Mouse (Mus musculus) stomach, embryonic 16.5 days (tissue): ENCODE measurements around the gene Gm36864. TPM values are rescaled to one million over a fixed set of nuclear protein-coding genes. Genes with fewer than 3 reads are reported as not detected.
"Not testable (repeated sequence)": the region's sequence is repeated elsewhere in the genome, so short reads cannot be mapped to it uniquely, and the experiment has no call there.

Experiments used
- ATAC-seq: fragments of 200-750 bp; cut with Nextera tagmentation; 2 replicates; pipeline ENCODE4 v1.8.0; 2017; ENCODE audit warnings: moderate number of reproducible peaks, moderate TSS enrichment; ENCODE audit not compliant: insufficient read depth, low FRiP score
- H3K27ac ChIP-seq: fragments of 300-500 bp; sonication (generic); 2 replicates; pipeline ENCODE4 v1.5.1; 2014; ENCODE audit warnings: low read length
- H3K27me3 ChIP-seq: fragments of 300-500 bp; sonication (generic); 2 replicates; pipeline ENCODE4 v1.6.1; 2014; ENCODE audit warnings: low read length, control low read depth, mixed read lengths; ENCODE audit not compliant: control insufficient read depth, insufficient read depth
- H3K36me3 ChIP-seq: fragments of 300-500 bp; sonication (generic); 2 replicates; pipeline ENCODE4 v1.6.1; 2014; ENCODE audit warnings: low read length; ENCODE audit not compliant: control insufficient read depth, insufficient read depth
- H3K4me1 ChIP-seq: fragments of 300-500 bp; sonication (generic); 2 replicates; pipeline ENCODE4 v1.6.1; 2014; ENCODE audit warnings: low read length, control low read depth, mixed read lengths; ENCODE audit not compliant: control insufficient read depth, insufficient read depth
- H3K4me2 ChIP-seq: fragments of 300-500 bp; sonication (generic); 2 replicates; pipeline ENCODE4 v1.6.1; 2014; ENCODE audit warnings: low read depth, low read length, mixed read lengths
- H3K4me3 ChIP-seq: fragments of 300-500 bp; sonication (generic); replicated peaks from 2 replicates; pipeline ENCODE4 v1.5.1; 2014; ENCODE audit warnings: mild to moderate bottlenecking, low read length
- H3K9ac ChIP-seq: fragments of 300-500 bp; sonication (generic); 2 replicates; pipeline ENCODE4 v1.6.1; 2014; ENCODE audit warnings: low read length
- H3K9me3 ChIP-seq: fragments of 300-500 bp; sonication (generic); replicated peaks from 2 replicates; pipeline ENCODE4 v1.6.1; 2016; ENCODE audit warnings: low read length, control low read depth; ENCODE audit not compliant: control insufficient read depth
- WGBS: fragments of 180-500 bp; shearing (Covaris S2); extraction: QIAGEN DNeasy Blood & Tissue Kit; methylation state at CpG from one replicate; pipeline ENCODE4 v1.1.7; 2014; 5-methylcytosine and 5-hydroxymethylcytosine counted together
- polyA plus RNA-seq: library from polyadenylated mRNA; unstranded; fragments of >200 nt; fragmentation: Nextera tagmentation; extraction: Ambion mirVana; gene quantifications from 2 replicates; pipeline ENCODE4 v1.2.1, GENCODE M21; 2015

The Gm36864 gene
- polyA plus RNA-seq, 1 experiment from 2014 or later = 0.13 TPM

DNA sequence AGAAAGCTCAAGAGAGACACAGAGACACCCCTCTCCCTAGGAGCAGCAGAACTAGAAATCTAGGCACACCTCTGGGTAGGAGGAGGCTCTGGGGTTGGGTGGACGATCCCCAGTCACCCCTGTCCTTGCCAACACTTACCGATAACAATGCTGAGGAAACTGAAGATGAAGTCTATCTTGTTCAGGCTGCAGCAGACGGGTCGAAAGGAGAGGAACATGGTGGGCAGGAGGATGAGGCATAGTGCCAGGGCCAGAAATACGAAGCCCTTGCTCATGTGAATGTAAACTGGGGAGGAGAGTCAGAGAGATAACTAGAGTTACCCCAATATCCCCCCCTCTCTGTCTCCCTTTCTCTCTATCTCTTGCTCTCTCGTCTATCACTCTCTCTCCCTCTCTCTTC, 13.6 kb upstream of the Gm36864 start:
- not testable (repeated sequence) for ATAC-seq, H3K9ac ChIP-seq, H3K4me3 ChIP-seq, H3K4me1 ChIP-seq, H3K9me3 ChIP-seq, H3K27ac ChIP-seq, H3K36me3 ChIP-seq, H3K27me3 ChIP-seq, H3K4me2 ChIP-seq
- 70% methylated on average over 6 of the region's 6 CpGs for WGBS

DNA sequence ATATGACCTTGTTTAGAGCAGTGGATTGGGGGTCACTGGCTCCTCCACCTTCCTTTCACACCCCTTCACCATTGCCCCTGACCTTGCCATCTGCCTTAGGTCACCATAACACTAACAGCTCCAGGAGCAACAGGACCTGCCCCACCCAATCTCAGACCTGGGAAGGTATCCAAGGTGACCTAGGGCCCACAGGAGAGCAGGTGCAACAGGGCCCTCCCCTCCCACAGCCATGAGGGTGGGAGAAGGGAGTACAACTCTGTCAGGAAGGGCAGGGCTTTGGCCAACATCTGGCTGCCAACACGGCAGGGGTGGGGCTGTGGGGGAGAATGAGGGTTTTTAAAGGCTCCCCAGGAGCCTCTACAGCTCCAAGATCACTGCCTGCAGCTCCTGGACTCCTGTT, 10.9 kb upstream of the Gm36864 start, which contains the start of gene Klk1:
Gene Klk1, plus strand, starts transcription at position 285 of the 400 bp plus-strand sequence.
- H3K4me1 ChIP-seq = no peaks in the 10 kb centered on the region
- WGBS = 29% methylated on average over 1 of the region's 1 CpGs
- no peak within 1 kb of the TSS for H3K9ac ChIP-seq
- no peaks in the 10 kb centered on the region for H3K9me3 ChIP-seq
- no peak within 1 kb of the TSS for H3K4me3 ChIP-seq
- H3K27ac ChIP-seq = no peak within 1 kb of the TSS
- H3K36me3 ChIP-seq = no peaks in the 10 kb centered on the region
- H3K27me3 ChIP-seq = no peaks in the 10 kb centered on the region
- peak; percentile 43; the same call in 1 of the 2 replicates for ATAC-seq
- H3K4me2 ChIP-seq = no peak within 1 kb of the TSS

- 58% methylated on average over 2 of the region's 2 CpGs for WGBS
- Histone ChIP-seq H3K36me3 (no peaks in the 10 kb centered on the region), H3K9me3 (no peaks in the 10 kb centered on the region), H3K9ac (no peak overlapping the region), H3K4me1 (no peaks in the 10 kb centered on the region), H3K27me3 (no peaks in the 10 kb centered on the region), H3K27ac (no peak overlapping the region), H3K4me2 (no peak overlapping the region), H3K4me3 (no peak overlapping the region)
- ATAC-seq = no peak
Measured at GRCm38 (mm10) chr7:44239913-44240312, 3.9 kb downstream of the Gm36864 start.

DNA sequence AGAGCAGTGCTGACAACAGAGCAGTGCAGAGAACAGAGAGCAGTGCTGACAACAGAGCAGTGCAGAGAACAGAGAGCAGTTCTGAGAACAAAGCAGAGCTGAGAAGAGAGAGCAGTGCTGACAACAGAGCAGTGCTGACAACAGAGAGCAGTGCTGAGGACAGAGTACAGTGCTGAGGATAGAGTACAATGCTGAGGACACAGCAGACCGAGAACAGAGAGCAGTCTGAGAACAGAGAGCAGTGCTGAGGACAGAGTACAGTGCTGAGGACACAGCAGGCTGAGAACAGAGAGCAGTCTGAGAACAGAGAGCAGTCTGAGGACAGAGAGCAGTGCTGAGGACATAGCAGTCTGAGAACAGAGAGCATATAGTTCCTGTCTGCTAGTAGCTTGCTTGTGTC, 4.7 kb downstream of the Gm36864 start:
- H3K4me3 ChIP-seq = no peak overlapping the region
- 0 out of 2 replicates have a peak, but pooled peaks cover 6% of the 10 kb centered on the region for H3K4me1 ChIP-seq
- H3K9me3 ChIP-seq = no peaks in the 10 kb centered on the region
- H3K27ac ChIP-seq = no peak overlapping the region
- H3K36me3 ChIP-seq = no peaks in the 10 kb centered on the region
- H3K4me2 ChIP-seq = no peak overlapping the region
- no peak overlapping the region for H3K9ac ChIP-seq
- 55% methylated on average over 1 of the region's 1 CpGs for WGBS
- no peaks in the 10 kb centered on the region for H3K27me3 ChIP-seq
- no peak for ATAC-seq

GRCm38 (mm10) chr7:44241163-44241562, 5.2 kb downstream of the Gm36864 start:
- H3K27ac ChIP-seq = no peak overlapping the region
- H3K4me2 ChIP-seq = no peak overlapping the region
- no peaks in the 10 kb centered on the region for H3K9me3 ChIP-seq
- H3K36me3 ChIP-seq = no peaks in the 10 kb centered on the region
- no peak overlapping the region for H3K4me3 ChIP-seq
- no peak for ATAC-seq
- 56% methylated on average over 2 of the region's 2 CpGs for WGBS
- no peak overlapping the region for H3K9ac ChIP-seq
- no peaks in the 10 kb centered on the region for H3K27me3 ChIP-seq
- H3K4me1 ChIP-seq = 0 out of 2 replicates have a peak, but pooled peaks cover 6% of the 10 kb centered on the region

GRCm38 (mm10) chr7:44244080-44244479, 8.1 kb downstream of the Gm36864 start:
- WGBS = 47% methylated on average over 1 of the region's 1 CpGs
- H3K4me2 ChIP-seq = no peak overlapping the region
- peaks cover 11% of the 10 kb centered on the region for H3K4me1 ChIP-seq
- no peak overlapping the region for H3K4me3 ChIP-seq
- no peaks in the 10 kb centered on the region for H3K9me3 ChIP-seq
- no peak overlapping the region for H3K27ac ChIP-seq
- no peak overlapping the region for H3K9ac ChIP-seq
- H3K36me3 ChIP-seq = peaks cover under 1% of the 10 kb centered on the region; the same call in 1 of the 2 replicates
- no peaks in the 10 kb centered on the region for H3K27me3 ChIP-seq
- no peak for ATAC-seq

GRCm38 (mm10) chr7:44246055-44246983, 10.3 kb downstream of the Gm36864 start, which contains the start of the genes 1700028J19Rik and 2410002F23Rik:
Gene 1700028J19Rik (minus strand): TSS chr7:44246695.
Gene 2410002F23Rik (plus strand): TSS chr7:44246722.
- Histone ChIP-seq H3K4me1 (peaks cover 11% of the 10 kb centered on the region), H3K36me3 (peaks cover 4% of the 10 kb centered on the region; the same call in 1 of the 2 replicates), H3K4me2 (peak within 1 kb of the TSS; percentile 81), H3K27ac (peak within 1 kb of the TSS; percentile 90), H3K9me3 (no peaks in the 10 kb centered on the region), H3K27me3 (no peaks in the 10 kb centered on the region), H3K4me3 (peak within 1 kb of the TSS; percentile 96), H3K9ac (peak within 1 kb of the TSS; percentile 91)
- peak; percentile 89 for ATAC-seq
- WGBS = under 1% methylated on average over 62 of the region's 62 CpGs

DNA sequence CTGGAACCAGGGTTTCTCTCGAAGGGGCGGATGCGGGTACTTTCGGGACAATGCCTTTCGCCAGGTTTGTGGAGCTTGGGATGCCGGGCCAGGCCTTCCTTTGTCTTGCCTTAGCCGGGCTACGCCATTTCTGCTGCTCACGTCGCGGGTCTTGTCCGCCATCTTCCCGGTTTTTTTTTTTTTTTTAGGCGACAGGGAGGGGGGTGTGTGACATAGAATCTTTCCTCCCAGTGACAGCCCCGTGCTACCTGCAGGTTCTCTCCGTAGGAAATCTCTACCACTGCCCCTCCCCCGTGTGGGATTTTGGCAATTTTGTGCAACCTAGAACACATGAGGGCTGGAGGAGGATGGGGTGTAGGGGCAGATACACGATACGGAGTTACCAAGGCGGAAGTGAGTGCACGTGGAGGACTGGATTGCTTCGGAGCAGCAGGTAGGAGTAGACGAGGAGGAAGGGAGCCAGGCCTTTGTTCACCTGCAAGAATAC, 11.1 kb downstream of the Gm36864 start:
- H3K27me3 ChIP-seq = no peaks in the 10 kb centered on the region
- peaks cover 4% of the 10 kb centered on the region; the same call in 1 of the 2 replicates for H3K36me3 ChIP-seq
- peak; percentile 18; the same call in 1 of the 2 replicates for ATAC-seq
- peak overlapping the region; percentile 96 for H3K4me3 ChIP-seq
- H3K4me2 ChIP-seq = peak overlapping the region; percentile 81
- H3K4me1 ChIP-seq = peaks cover 11% of the 10 kb centered on the region
- H3K27ac ChIP-seq = peak overlapping the region; percentile 90
- WGBS = 0% methylated on average over 23 of the region's 23 CpGs
- H3K9ac ChIP-seq = peak overlapping the region; percentile 91
- H3K9me3 ChIP-seq = no peaks in the 10 kb centered on the region

DNA sequence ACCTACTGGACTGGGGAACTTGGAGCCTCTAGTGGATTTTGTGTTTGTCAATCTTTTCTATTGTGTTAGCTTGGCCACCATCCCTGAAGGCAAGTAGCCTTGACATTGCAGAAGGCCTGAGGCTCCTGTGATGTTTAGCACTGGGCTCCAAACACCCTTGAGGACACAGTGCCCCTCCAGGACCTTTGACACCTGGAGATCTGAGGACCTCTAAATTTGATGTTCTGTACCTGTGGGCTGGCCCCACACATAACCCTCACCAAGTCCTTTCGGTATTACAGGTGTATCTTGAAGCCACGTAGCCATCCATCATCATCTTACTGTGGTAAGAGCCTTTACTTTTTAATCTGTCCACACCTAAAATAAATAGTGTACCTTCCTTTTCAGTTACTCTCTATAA, 12.0 kb downstream of the Gm36864 start:
- H3K9me3 ChIP-seq = no peaks in the 10 kb centered on the region
- 69% methylated on average over 2 of the region's 2 CpGs for WGBS
- peak overlapping the region; percentile 96 for H3K4me3 ChIP-seq
- peaks cover 11% of the 10 kb centered on the region for H3K4me1 ChIP-seq
- no peaks in the 10 kb centered on the region for H3K27me3 ChIP-seq
- H3K27ac ChIP-seq = no peak overlapping the region
- peak overlapping the region; percentile 91 for H3K9ac ChIP-seq
- peaks cover 11% of the 10 kb centered on the region; the same call in 1 of the 2 replicates for H3K36me3 ChIP-seq
- ATAC-seq = no peak
- H3K4me2 ChIP-seq = peak overlapping the region; percentile 81
